Mouse (Mus musculus) thymus, adult 18-20 months (tissue): ENCODE results near the gene Upk1b.

Experiments used
- DNase-seq, 2 experiments: peaks; one replicate each; pipeline ENCODE4 v3.0.0; 2022; ENCODE audit warnings: mixed read lengths in 2 of 2

Upk1b gene

DNA sequence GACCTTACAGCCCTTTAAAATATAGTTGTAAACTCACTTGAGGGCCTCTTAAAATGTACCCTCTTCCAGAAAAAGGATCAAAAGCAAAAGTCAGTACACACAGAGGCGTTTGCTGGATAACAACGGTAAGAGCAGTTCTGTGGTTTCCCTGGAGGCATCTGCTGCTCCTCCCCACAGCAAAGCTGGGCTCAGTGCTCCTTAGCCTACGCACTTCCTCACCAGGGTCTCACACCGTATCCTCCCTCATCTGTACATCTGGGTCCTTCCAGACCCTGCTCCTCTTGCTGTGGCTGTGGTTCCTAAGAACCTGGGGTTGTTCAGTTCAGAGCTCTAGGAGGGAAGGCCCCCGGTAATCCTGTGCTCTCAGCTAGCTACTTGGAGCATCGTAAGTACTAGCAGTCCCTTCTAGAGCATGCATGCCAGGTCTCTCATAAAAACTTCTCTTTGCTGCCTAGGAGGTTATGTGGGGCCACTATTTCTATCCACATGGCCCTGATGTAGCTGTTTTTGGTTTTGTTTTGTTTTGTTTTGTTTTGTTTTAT lies 39.2 kb downstream of the Upk1b start:
- no peak for DNase-seq

DNA sequence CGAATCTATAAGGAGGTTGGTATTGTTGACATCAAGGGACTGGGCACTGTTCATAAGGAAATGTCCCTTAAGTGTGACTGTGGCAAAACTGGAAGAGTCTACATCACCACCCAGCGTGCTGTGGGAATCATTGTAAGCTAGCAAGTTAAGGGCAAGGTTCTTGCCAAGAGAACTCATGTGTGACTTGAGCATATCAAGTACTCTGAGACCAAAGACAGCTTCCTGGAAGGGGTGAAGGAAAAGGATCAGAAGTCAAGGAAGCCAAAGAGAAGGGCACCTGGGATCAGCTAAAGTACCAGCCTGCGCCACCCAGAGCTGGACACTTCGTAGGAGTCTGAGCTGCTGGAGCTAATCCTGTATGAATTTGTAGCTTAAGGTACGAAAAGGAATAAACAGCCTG lies 39.9 kb downstream of the Upk1b start:
- no peak for DNase-seq

DNA sequence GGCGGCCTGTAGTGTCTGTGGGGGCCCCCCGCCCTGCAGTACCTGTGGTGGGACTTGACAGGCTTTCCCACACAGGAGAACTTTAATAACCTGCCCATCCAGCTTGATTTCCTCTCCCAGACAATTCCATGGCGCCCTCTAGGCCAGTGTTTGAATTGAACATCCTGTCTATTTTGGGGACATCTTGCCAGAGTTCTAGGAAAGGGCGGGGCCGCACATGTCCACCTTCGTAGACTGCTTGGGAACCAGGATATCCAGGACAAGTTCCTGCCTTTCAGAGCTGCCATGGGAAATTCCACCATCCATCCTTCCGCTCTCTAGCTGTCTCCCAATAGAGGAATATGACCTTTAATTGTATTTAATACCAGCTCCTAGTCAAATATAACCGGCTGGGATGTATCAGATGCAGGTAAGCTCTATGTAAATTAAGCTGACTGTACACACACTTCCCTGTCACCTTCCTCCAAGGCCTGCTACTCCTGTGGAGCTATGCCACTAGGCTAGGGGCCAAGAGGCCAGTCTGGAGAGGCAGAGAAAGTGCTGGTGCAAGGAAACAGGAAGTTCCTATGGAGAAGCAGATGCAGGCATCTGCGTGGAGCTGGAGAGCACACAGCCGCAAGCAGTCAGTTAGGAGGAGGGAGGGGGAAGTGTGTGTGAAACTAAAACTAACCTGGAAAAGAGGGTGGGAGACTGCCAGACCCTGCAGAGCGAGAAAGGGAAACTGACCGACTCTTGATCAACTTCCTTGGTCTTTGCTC lies 41.8 kb downstream of the Upk1b start:
- no peak for DNase-seq

DNA sequence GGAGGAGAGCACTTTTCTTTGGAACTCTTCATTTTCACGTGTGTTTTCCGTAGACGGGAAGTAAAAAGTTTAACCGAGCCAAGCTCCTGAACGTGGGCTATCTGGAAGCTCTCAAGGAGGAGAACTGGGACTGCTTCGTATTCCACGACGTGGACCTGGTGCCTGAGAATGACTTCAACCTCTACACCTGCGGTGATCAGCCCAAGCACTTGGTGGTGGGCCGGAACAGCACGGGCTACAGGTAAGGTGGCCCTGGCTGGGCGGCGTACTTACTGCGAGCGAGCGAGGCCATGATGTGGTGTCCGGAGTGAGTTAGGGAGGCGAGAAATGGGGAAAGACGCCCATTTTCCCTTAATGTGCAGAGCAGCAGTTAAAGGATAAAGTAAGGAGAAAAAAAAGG lies 42.5 kb downstream of the Upk1b start:
- DNase-seq = no peak

DNA sequence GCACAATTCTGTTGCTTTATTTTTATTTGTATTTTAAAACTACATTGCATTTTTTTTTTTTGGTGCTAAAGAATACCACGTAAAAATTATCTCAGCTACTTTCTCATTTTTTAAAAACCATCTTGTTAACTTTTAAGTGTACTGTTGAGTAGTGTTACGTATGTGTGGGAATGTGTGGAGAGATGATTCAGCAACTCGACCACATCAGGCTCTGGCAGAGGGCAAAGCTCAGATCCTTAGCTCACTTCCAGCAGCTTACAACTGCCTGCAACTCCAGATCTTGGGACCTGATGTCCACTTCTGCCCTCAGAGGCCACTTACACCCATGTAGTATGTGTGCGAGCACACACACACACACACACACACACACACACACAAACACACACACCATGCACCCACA lies 43.6 kb downstream of the Upk1b start:
- no peak for DNase-seq

DNA sequence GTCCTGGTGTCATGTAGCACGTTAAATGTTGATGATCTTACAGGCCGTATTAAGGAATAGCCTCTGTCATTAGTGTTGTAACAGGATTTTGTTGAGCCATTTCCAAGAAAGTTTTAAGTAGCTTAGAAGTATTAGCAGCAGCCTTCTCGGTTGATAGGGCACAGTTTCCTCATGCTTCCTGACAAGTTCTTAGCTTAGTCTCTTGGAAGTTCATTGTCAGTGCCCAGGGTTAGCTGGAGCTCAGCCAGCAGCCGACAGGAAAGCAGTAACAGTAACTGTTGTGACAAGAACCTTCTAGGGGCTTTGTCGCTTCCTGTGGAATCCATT lies 44.0 kb downstream of the Upk1b start:
- DNase-seq = no peak

DNA sequence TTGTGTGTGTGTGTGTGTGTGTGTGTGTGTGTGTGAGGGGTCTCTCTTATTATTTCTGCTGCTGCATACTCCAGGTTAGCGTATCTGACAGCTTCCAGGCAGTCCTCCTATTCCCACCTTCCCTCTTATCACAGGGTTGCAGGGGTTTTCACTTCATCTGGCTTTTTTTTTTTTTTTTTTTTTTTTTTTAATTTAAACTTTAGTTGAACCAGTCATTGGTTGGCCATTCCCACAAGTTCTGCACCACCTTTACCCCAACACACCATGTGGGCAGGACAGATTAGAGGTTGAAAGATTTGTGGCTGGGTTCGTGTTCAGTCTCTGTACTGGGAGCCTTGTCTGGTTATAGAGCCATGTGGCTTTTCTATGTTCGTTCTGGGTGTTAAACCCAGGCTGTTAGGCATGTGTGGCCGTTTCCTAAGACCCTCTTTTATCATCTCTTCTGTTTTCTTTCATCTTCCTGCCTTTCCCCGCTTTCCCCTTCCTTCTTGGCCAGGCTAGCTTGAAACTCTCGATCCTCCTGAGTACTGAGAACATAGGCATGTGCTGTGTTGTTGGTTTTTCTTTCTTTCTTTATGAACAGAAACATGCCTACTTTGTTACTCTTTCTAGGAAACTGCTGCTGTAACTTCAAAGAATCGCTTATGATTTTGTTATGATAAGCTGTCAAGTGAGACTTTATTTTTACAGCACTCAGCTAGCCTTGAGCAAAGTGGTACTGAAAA lies 44.5 kb downstream of the Upk1b start:
- DNase-seq = no peak

DNA sequence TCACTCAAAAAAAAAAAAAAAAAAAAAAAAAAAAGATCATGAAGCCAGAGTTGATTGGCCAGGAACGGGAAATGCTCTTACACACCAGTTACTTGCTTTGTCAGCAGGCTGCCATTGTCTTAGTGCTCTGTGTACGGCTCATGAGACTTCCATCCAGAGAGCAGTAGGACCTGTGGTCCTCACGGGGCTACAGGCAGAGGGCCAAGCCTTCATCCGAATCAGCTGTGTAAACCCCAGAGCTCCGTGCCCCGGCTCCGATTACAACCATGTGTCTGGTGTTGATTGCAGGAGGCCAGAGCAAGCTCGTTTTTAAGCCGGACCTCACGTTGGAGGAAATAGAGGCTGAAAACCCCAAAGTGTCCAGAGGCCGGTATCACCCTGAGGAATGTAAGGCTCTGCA lies 46.5 kb downstream of the Upk1b start:
- no peak for DNase-seq

DNA sequence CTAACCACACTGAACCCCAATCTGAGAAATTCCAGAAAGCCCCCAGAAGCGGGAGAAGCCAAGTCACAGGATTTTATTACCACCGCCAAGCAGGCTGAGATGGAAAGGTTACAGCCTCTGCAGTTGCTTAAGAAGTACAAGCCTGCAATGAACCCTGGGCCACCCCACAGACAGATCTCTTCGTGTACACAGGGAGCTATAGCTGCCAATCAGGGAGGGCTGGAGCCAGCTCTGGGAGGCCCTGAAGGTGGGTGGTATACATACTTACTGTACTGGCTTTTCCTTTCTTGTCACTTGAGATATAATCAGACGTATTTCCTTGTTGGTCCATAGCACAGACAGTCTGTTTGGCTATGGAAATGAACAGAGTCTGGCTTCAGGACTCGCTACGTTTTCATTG lies 49.3 kb downstream of the Upk1b start:
- no peak for DNase-seq

DNA sequence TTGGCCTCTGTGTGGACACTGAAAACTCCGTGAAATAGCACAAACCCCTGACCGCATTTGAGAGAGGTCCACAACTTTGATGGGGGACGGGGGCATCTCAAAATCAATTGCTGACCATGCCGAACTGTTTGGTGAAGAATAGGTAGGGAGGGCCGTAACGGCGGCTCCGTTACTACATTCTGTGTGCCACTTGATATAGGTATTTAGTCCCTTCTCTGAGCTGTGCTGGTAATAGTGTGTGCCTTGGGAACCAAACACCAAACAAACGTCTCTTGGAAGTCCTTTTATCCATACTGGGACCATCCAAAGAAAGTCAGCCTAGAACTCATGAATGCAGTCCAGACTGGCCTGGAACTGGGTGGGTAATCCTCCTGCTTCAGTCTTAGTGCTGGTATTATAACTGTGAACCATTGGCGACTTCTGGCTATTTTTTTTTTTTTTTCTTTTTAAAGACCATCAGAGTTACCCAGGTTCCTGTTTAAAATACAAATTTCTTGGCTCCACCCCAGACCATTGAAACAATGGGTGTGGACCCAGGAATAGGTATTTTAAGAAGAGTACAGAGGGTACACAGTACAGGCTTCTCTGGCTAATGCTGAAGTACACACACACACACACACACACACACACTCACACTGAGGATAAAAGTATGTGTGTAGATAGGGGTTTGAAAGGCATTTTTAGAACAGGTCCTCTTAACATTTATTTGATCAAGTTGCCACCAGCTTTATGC lies 56.0 kb downstream of the Upk1b start:
- DNase-seq = no peak

DNA sequence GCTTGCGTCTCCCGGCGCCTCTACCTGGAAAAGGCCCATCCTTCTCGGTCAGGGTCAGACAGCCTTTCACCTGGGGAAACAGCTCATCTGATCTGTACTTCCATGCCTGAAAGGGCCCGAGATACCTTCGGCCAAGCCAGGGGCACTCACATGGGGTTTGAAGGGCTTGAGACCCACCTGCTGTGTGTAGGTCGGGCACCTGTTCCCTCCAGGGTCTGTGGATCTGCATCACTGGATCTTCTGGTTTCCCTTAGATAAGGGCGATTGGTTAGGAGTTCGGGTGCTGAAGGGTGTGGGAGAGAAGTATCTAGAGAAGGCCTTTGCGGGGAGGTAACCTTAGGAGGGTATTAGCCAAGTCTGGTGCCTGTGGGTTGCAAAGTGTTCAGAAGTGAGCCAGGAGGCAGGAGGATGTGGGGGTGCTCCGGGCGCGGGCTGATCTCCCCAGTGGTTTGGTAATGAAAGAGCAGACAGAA lies 57.4 kb downstream of the Upk1b start:
- no peak for DNase-seq

DNA sequence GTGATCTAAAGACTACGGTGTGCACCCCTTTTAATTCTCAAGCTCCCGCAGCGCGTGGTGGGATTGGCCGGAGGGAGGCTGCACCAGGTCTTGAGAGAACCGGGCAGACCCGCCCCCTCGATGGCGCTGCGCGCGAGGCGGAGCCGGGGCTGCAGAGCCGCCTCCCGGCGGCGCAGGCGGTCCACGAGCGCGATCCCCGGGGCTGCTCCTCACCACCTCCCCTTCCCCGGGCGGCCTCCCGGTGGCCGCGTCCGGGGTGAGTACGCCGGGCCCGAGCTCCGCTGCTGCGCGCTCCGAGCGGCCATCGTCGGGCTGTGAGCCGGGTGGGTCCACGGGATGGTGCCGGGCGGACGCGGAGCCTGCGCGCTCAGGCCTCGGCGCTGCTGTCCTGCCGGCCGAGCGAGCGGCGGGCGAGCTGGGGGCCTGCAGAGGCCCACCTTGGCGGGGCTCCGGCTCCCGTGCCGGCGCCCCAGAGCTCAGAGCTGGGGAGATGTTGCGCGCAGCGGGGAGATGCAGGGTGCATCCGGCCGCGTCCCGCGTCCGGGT lies 57.9 kb downstream of the Upk1b start, which contains the start of gene B4galt4:
TSS of gene B4galt4 (plus strand) at position 152 of the 546 bp plus-strand sequence.
- DNase-seq = peak; percentile 35 to 36

DNA sequence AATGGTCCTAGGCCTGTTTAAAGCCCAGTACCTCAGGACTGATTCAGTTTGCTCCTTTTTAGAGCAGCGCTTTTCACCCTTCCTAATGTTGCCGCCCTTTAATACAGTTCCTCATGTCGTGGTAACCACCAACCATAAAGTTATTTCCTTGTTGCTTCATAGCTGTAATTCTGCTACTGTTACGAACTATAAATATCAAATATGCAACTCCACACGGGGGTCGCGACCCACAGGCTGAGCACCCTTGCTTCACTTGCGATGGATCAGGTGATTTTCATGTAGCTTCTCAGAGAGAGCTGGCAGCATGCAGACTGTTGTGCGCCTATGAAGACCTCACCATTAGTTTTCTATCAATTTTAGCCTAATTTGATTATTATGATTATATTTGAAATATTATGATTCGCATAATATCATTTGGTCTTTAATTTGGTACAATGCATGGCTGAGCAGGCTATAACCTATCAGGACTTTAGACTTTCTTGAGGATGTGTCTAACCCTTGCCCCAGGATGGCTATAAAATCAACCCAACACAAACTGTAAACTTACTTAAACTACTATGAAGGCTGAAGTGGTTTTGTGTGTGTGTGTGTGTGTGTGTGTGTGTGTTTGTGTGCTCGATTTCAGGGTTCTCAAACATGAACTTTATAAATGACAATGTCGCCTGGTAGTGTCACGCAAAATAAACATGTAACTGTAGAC lies 58.8 kb downstream of the Upk1b start:
- no peak for DNase-seq

DNA sequence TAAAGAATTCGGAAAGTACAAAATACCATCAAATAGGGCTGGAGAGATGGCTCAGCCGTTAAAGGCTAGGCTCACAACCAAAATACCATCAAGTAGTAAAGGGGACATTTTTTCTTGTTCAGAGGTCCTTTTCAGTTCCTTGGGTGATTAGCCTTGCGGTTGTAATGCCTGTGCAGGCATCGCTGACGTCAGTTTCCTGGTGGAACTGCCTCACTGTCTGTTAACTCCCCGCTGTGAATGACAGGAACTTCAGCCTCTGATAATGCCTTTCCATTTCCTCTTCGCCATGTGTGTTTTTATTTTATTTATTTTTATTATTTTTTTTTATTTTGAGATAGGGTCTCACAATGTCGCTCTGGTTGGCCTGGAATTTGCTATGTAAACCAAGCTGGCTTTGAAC lies 69.2 kb downstream of the Upk1b start:
- no peak for DNase-seq

DNA sequence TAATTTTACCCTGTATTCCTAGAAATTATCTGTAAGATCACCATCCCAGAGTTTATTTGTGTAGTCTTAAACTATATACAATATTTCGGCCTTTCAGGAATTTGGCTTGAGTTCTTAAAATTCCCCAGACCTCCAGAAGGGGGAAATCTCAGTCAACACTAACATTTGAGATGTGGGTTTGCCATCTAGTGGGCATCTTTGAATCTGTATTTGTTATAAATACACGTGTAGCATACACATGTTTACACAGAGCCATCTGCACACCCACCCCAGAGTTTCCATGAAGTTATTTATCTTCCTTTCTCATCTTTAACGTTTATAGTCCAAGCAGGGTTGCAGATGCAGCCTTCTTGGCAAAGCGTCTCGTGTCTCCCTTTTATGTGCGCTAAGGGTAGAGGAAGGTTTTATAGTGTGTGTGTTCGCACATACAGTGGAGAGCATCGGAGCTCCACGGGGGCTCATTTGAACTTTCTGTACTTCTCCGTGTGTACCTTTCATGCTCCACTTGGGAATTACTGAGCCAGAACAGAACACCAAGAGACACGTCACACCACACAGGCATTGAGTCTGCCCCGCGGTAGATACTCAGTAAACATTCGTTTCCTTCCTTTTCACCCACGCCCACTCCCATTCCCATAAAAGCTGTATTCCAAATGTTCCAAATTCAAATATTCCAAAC lies 70.4 kb downstream of the Upk1b start:
- no peak for DNase-seq

DNA sequence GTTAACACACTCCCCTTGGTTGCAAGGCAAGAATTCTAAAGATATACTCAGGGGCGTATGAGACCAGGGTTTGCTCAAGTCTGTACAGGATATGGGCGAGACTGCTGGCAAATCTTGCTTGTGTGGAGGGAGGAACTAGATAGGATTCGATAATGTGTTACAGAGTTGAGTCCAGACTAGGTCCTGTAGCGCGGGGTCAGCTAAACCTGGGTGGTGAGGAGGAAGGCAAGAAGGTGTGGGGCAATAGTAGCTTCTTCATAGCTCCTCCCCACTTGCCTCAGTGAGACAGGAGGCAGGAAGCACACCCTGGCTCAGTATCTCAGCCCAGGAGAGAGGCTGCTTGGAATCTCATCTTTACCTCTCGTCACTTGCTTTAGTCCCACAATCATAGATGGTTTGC lies 71.0 kb downstream of the Upk1b start:
- no peak for DNase-seq

DNA sequence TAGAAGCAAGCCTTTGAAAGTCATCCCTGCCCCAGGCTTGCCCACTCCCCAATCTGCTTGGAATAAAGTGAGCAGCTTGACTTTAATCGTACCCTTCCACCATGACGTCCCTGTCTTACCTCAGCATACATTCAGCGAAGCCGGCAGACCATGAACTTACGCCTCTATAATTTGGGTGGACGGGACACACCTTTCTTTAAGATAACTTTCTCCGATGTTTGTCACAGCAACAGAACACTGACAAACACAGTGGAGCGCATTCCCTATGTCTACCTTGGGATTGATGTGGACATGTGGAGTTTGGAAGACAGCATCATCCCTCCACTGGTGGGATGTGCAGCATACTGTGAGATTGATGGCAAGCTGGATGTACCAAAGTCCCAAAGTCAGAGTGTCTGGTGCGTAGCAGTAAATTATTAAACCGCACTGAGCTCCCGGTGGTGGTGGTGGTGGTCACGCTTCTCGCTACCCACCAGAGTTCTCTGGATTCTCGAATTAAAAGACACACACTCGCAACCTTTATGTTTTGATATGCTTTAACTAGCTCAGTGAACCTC lies 71.5 kb downstream of the Upk1b start:
- no peak for DNase-seq

DNA sequence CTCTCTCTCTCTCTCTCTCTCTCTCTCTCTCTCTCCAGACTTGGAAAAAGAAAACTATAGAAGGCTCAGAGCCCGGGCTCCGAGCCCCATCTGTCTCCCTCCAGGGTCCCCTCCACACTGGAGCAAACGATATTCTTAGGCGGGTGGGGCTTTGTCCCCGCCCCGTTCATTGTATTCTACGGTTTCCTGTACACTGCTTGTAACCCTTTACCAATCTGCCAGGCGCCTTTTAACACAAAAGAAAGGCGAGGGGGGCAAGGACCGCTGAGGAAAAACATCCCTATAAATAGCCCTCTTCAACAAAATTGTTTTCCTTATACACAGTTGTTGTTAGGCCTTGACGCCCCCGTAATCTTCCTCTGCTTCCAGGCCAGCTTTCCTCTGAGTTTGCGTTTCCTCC lies 75.2 kb downstream of the Upk1b start:
- DNase-seq = no peak

DNA sequence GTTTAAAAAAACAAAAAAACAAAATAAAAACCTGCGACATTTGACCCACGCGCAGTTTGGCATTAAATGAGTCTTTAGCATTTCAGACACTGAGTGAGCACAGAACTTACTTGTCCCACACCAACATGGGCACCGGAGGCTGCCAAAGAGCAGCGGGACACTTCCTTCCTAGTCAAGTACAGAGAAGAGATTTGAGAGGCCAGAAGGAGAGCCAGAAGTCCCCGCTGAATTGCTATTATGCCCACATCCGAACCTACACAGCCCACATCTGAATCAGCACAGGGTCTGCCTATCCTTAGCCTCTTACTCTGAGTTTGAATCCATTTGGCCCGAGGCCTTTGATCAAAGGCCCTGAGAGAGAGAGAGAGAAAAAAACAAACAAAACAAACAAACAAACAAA lies 75.9 kb downstream of the Upk1b start:
- no peak for DNase-seq
